Mouse (Mus musculus) MEL (cell line): ENCODE results near the gene Chfr.
A peak's percentile ranks its signal among the peaks of the same experiment; 100 is the strongest.

ENCODE experiments used
- CTCF ChIP-seq, 3 experiments: IDR thresholded peaks in 2 of 3; conservative IDR thresholded peaks in 1 of 3; 2 replicates each; pipeline ENCODE4 v1.5.1; 2011 to 2012; ENCODE audit warnings: low read length in 3 of 3, low read depth in 2 of 3, mild to moderate bottlenecking in 2 of 3, improper control_type of control experiment in 1 of 3, inconsistent platforms in 1 of 3, mixed read lengths in 1 of 3, moderate library complexity in 1 of 3; ENCODE audit not compliant: control insufficient read depth in 1 of 3, insufficient read depth in 1 of 3, poor library complexity in 1 of 3, severe bottlenecking in 1 of 3
- EP300 ChIP-seq, 2 experiments: IDR thresholded peaks; 2 replicates each; pipeline ENCODE4 v1.6.1; 2011; ENCODE audit warnings: improper control_type of control experiment in 2 of 2, low read length in 2 of 2, low read depth in 1 of 2, mild to moderate bottlenecking in 1 of 2
- GATA1 ChIP-seq: IDR thresholded peaks from 2 replicates; pipeline ENCODE4 v1.6.1; 2011; ENCODE audit warnings: low read depth, low read length, improper control_type of control experiment
- POLR2A ChIP-seq, 2 experiments: IDR thresholded peaks; 2 replicates each; pipeline ENCODE4 v1.6.1; 2011 to 2012; ENCODE audit warnings: low read length in 2 of 2, mild to moderate bottlenecking in 2 of 2, control low read depth in 1 of 2, improper control_type of control experiment in 1 of 2, low read depth in 1 of 2, moderate library complexity in 1 of 2; ENCODE audit not compliant: control insufficient read depth in 1 of 2, insufficient read depth in 1 of 2, poor library complexity in 1 of 2

- TF ChIP-seq CTCF (IDR thresholded peaks at IDR 0.05 in 2 of 3, conservative IDR thresholded peaks at IDR 0.05 in 1 of 3; ENCODE audit: control insufficient read depth in 1 of 3, insufficient read depth in 1 of 3, low read depth in 2 of 3, low read length in 3 of 3, poor library complexity in 1 of 3, severe bottlenecking in 1 of 3), result peak; percentile 57 to 64 (median 58)
- no peak for TF ChIP-seq EP300 (IDR thresholded peaks at IDR 0.05; ENCODE audit: low read depth in 1 of 2, low read length in 2 of 2)
- no peak for TF ChIP-seq POLR2A (IDR thresholded peaks at IDR 0.05; ENCODE audit: control insufficient read depth in 1 of 2, insufficient read depth in 1 of 2, low read depth in 1 of 2, low read length in 2 of 2, poor library complexity in 1 of 2)
- no peak for TF ChIP-seq GATA1
Measured at GRCm38 (mm10) chr5:110204777-110205176, 69.1 kb downstream of the Chfr start.
